12 mouse cellular contexts compared by ENCODE assay signal in genomic region chr8:88793746-88794614, GRCm38 (mm10).
DNase-seq lines count a peak whose midpoint lies in the region; ATAC-seq and TF ChIP-seq lines count a peak whose summit lies in the region.
"Had no signal": no experiment of that assay in that cellular context is flagged by ENCODE, and none has a peak within 500 bp of the region (broad histone marks: within the 10 kb centered on the region; RNA-seq: fewer than 3 reads in every experiment).

No protein-coding gene starts in this region.

- peak; percentile 74 for ATAC-seq in hindbrain, embryonic 14.5 days (ENCODE audit: low FRiP score)
- ATAC-seq: activated CD4-positive, CD25-positive, alpha-beta regulatory T cell, adult 4 months had no signal

- peaks cover 19% of the 10 kb centered on the region; the same call in 1 of the 2 replicates for H3K4me1 ChIP-seq in hindbrain, embryonic 14.5 days (replicated peaks; ENCODE audit: control insufficient read depth, insufficient read depth, low read length)
- peaks cover 29% of the 10 kb centered on the region for H3K4me1 ChIP-seq in olfactory bulb, adult 2 months (ENCODE audit: control insufficient read depth, insufficient read depth, low read length)

- intact Hi-C loops in heart, postnatal 10 days (cut with DNase I): loop anchor here (10.0 kb wide), 1 partner anchor 781 kb away; no protein-coding TSS in a partner anchor

- TF ChIP-seq CTCF in olfactory bulb, adult 2 months (IDR thresholded peaks at IDR 0.05; ENCODE audit: insufficient read depth, low read depth, low read length): no peak

- DNase-seq in heart, adult 11 months: peak; percentile 83
- DNase-seq in heart, postnatal 10 days: no peak
- peak; percentile 57 for DNase-seq in brain, adult 2 months (ENCODE audit: low read depth, low spot score)
- peak; percentile 73 for DNase-seq in hindbrain, embryonic 14.5 days (ENCODE audit: low spot score)
- DNase-seq in thymus, postnatal 36 days: no peak
- no peak for DNase-seq in spleen, postnatal 4 days (ENCODE audit: low spot score in 2 of 2)
- no peak for DNase-seq in embryo, embryonic 9.5 days (ENCODE audit: extremely low spot score)
- DNase-seq: heart, adult 2 months had no signal

- no peak for TF ChIP-seq POLR2A in olfactory bulb, adult 2 months (IDR thresholded peaks at IDR 0.05; ENCODE audit: insufficient read depth, low read depth, low read length)

- H3K9ac ChIP-seq in hindbrain, embryonic 14.5 days: no peak overlapping the region; the same call in 1 of the 2 replicates
- H3K9ac ChIP-seq: liver, embryonic 14.5 days had no signal

- no peak overlapping the region for H3K4me3 ChIP-seq in hindbrain, embryonic 14.5 days (replicated peaks; ENCODE audit: low read length)
- no peak overlapping the region for H3K4me3 ChIP-seq in olfactory bulb, adult 2 months (ENCODE audit: insufficient read depth, low read depth, low read length)
- H3K4me3 ChIP-seq: heart, adult 2 months; left cerebral cortex, adult 2 months had no signal

- H3K9me3 ChIP-seq in hindbrain, embryonic 14.5 days (ENCODE audit: control insufficient read depth, low read length): no peaks in the 10 kb centered on the region

- no peaks in the 10 kb centered on the region for H3K27me3 ChIP-seq in hindbrain, embryonic 14.5 days (ENCODE audit: control insufficient read depth, insufficient read depth, low read length)

- peak overlapping the region; percentile 69 for H3K27ac ChIP-seq in hindbrain, embryonic 14.5 days
- H3K27ac ChIP-seq in olfactory bulb, adult 2 months (ENCODE audit: insufficient read depth, low read depth, low read length): peak overlapping the region; percentile 95
- H3K27ac ChIP-seq: heart, adult 2 months; left cerebral cortex, adult 2 months; liver, embryonic 14.5 days had no signal

- no peaks in the 10 kb centered on the region for H3K36me3 ChIP-seq in hindbrain, embryonic 14.5 days (replicated peaks; ENCODE audit: control insufficient read depth, insufficient read depth)

- 34% methylated on average over 24 of the region's 24 CpGs for WGBS in hindbrain, embryonic 14.5 days
- WGBS in olfactory bulb, adult 2 months: 47% methylated on average over 24 of the region's 24 CpGs

- H3K4me2 ChIP-seq in hindbrain, embryonic 14.5 days (replicated peaks): peak overlapping the region; percentile 40

Comparison
In these comparisons a context has a peak if more than half of its experiments do, and no peak if none do; other contexts are left out.
1. DNase-seq: peak in heart, adult 11 months (single experiment), brain, adult 2 months (single experiment) and hindbrain, embryonic 14.5 days (single experiment); none in heart, postnatal 10 days (0 of 2), thymus, postnatal 36 days (0 of 2), spleen, postnatal 4 days (0 of 2) and embryo, embryonic 9.5 days (single experiment).